Comparison of ENCODE assay signal across 23 mouse cellular contexts in the genomic region with DNA sequence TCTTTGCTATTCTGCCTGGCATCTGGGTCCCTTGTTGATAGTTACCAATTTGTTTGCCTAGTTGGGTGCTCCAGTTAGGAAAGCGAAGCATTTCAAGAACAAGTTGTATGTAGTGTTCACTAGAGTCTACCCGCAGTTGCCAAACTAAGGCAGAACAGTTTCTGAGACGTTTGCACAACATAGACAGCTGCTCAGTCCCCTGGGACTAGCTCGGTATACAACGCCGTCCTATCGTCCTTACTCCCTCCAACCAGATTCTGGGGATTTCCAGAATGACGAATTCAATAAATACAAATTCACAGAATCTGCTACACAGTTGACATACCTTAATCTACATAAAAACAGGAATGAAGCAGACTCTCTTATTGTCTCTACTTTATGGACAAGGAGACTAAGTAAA.
"Had no signal": no experiment of that assay in that cellular context is flagged by ENCODE, and none has a peak within 500 bp of the region (broad histone marks: within the 10 kb centered on the region; RNA-seq: fewer than 3 reads in every experiment).

No protein-coding gene starts in this region.

- H3K4me3 ChIP-seq: heart, embryonic 10.5 days; heart, embryonic 12.5 days; hindbrain, embryonic 13.5 days; hindbrain, embryonic 15.5 days; kidney, embryonic 15.5 days; limb, embryonic 13.5 days; limb, embryonic 15.5 days; liver, embryonic 13.5 days had no signal

- H3K27ac ChIP-seq: heart, embryonic 10.5 days; hindbrain, embryonic 13.5 days; hindbrain, embryonic 15.5 days; hindbrain, postnatal 0 days; kidney, embryonic 15.5 days; kidney, postnatal 0 days; limb, embryonic 13.5 days; limb, embryonic 15.5 days; liver, embryonic 13.5 days had no signal

- DNase-seq: gastrocnemius, postnatal 10 days; gastrocnemius, postnatal 25 days; heart, adult 18-20 months; heart, postnatal 14 days; heart, postnatal 36 days; kidney, adult 11 months; kidney, adult 2 months; kidney, adult 9 months; kidney, postnatal 14 days; kidney, postnatal 36 days; layer of hippocampus, adult 9-11 months; layer of hippocampus, postnatal 36 days; left cerebral cortex, postnatal 4 days; liver, embryonic 13.5 days had no signal
